In genomic region chr11:77512891-77513810, GRCm38 (mm10) we compare ENCODE assay signal across 8 mouse cellular contexts. TPM values are rescaled to one million over a fixed set of nuclear protein-coding genes. Genes with fewer than 3 reads are reported as not detected.
DNase-seq lines count a peak whose midpoint lies in the region; ATAC-seq and TF ChIP-seq lines count a peak whose summit lies in the region.

No protein-coding gene starts in this region.

- H3K27ac ChIP-seq in cerebellum, adult 2 months (ENCODE audit: insufficient read depth, low read length): no peak overlapping the region
- H3K27ac ChIP-seq in forebrain, postnatal 0 days (ENCODE audit: low read depth, low read length): no peak overlapping the region
- peak overlapping the region; percentile 32; the same call in 1 of the 2 replicates for H3K27ac ChIP-seq in hindbrain, embryonic 12.5 days

- DNase-seq in frontal cortex, postnatal 10 days (ENCODE audit: low spot score in 2 of 2): peak; percentile 59 to 70
- DNase-seq in frontal cortex, postnatal 25 days (ENCODE audit: low spot score in 2 of 2): no peak
- DNase-seq in cerebellum, adult 2 months: peak; percentile 83 to 84
- peak; percentile 84 for DNase-seq in forebrain, postnatal 0 days
- DNase-seq in left cerebral cortex, postnatal 4 days: peak; percentile 88
- DNase-seq in mesoderm, embryonic 11.5 days (ENCODE audit: low read depth, low spot score): peak; percentile 93
- peak; percentile 76 for DNase-seq in spleen, adult 12 weeks (ENCODE audit: low spot score)

- under 1% methylated on average over 66 of the region's 84 CpGs for WGBS in cerebellum, adult 2 months
- 2% methylated on average over 79 of the region's 84 CpGs for WGBS in forebrain, postnatal 0 days
- WGBS in hindbrain, embryonic 12.5 days: under 1% methylated on average over 70 of the region's 84 CpGs

- H3K4me2 ChIP-seq in forebrain, postnatal 0 days (ENCODE audit: low read depth): peak overlapping the region; percentile 96
- peak overlapping the region; percentile 93 for H3K4me2 ChIP-seq in hindbrain, embryonic 12.5 days (replicated peaks)

- H3K4me3 ChIP-seq in cerebellum, adult 2 months (replicated peaks; ENCODE audit: insufficient read depth, low read depth, low read length): peak overlapping the region; percentile 86
- H3K4me3 ChIP-seq in forebrain, postnatal 0 days (ENCODE audit: low read depth, low read length): peak overlapping the region; percentile 58
- peak overlapping the region; percentile 62 for H3K4me3 ChIP-seq in hindbrain, embryonic 12.5 days

- intact Hi-C loops in left cerebral cortex, postnatal 4 days (cut with DNase I): no loop called here

- no peaks in the 10 kb centered on the region for H3K36me3 ChIP-seq in forebrain, postnatal 0 days (ENCODE audit: insufficient read depth)
- no peaks in the 10 kb centered on the region for H3K36me3 ChIP-seq in hindbrain, embryonic 12.5 days

- no peaks in the 10 kb centered on the region for H3K27me3 ChIP-seq in cerebellum, adult 2 months (ENCODE audit: control insufficient read depth, insufficient read depth, low read length)
- no peaks in the 10 kb centered on the region for H3K27me3 ChIP-seq in forebrain, postnatal 0 days (ENCODE audit: insufficient read depth, low read length)
- peaks cover 24% of the 10 kb centered on the region for H3K27me3 ChIP-seq in hindbrain, embryonic 12.5 days

- H3K9ac ChIP-seq in forebrain, postnatal 0 days: peak overlapping the region; percentile 54
- peak overlapping the region; percentile 75 for H3K9ac ChIP-seq in hindbrain, embryonic 12.5 days

- no peak for TF ChIP-seq POLR2A in cerebellum, adult 2 months (IDR thresholded peaks at IDR 0.05; ENCODE audit: borderline replicate concordance, insufficient read depth, low read length)

- no peaks in the 10 kb centered on the region for H3K9me3 ChIP-seq in forebrain, postnatal 0 days (ENCODE audit: low read length)
- no peaks in the 10 kb centered on the region for H3K9me3 ChIP-seq in hindbrain, embryonic 12.5 days (replicated peaks)

- H3K4me1 ChIP-seq in cerebellum, adult 2 months (ENCODE audit: control insufficient read depth, insufficient read depth, low read length): no peaks in the 10 kb centered on the region
- H3K4me1 ChIP-seq in forebrain, postnatal 0 days (ENCODE audit: insufficient read depth): peaks cover 18% of the 10 kb centered on the region
- H3K4me1 ChIP-seq in hindbrain, embryonic 12.5 days: peaks cover 50% of the 10 kb centered on the region

- ATAC-seq in forebrain, postnatal 0 days: peak; percentile 64
- ATAC-seq in hindbrain, embryonic 12.5 days (ENCODE audit: low FRiP score): peak; percentile 60

- no peak for TF ChIP-seq CTCF in cerebellum, adult 2 months (IDR thresholded peaks at IDR 0.05; ENCODE audit: borderline replicate concordance, insufficient read depth, low read depth, low read length)
- no peak for TF ChIP-seq CTCF in forebrain, postnatal 0 days (IDR thresholded peaks at IDR 0.05; ENCODE audit: low read depth)

RNA-seq across cellular contexts. Expression of gene Abhd15, which starts 1.8 kb away (rescaled TPM):
- 0.98 and 1.0 TPM in 2 replicates for polyA plus RNA-seq in cerebellum, adult 2 months (2012; rRNA removed)
- total RNA-seq in forebrain, postnatal 0 days (2014; rRNA removed): 1.6 and 1.9 TPM in 2 replicates
- polyA plus RNA-seq in forebrain, postnatal 0 days (2015; fragmentation: Nextera tagmentation; extraction: Ambion mirVana): 1.1 and 1.5 TPM in 2 replicates
- 3.5 and 4.2 TPM in 2 replicates for polyA plus RNA-seq in hindbrain, embryonic 12.5 days (2016; fragmentation: Nextera tagmentation; extraction: Ambion mirVana)
- under 1 TPM; 0.50 to 0.54 TPM for total RNA-seq in left cerebral cortex, postnatal 4 days (2021)

RNA-seq across cellular contexts. Expression of gene Trp53i13, which starts 2.6 kb away (rescaled TPM):
- 11.6 and 12.8 TPM in 2 replicates for polyA plus RNA-seq in cerebellum, adult 2 months (2012; rRNA removed)
- 7.7 and 12.4 TPM in 2 replicates for total RNA-seq in forebrain, postnatal 0 days (2014; rRNA removed)
- 12.3 and 12.4 TPM in 2 replicates for polyA plus RNA-seq in forebrain, postnatal 0 days (2015; fragmentation: Nextera tagmentation; extraction: Ambion mirVana)
- 29.7 and 32.3 TPM in 2 replicates for polyA plus RNA-seq in hindbrain, embryonic 12.5 days (2016; fragmentation: Nextera tagmentation; extraction: Ambion mirVana)
- total RNA-seq in left cerebral cortex, postnatal 4 days (2021): 1 to 10 TPM; 5.8 TPM

RNA-seq across cellular contexts. Expression of gene Gm10392, which starts 5.8 kb away (rescaled TPM):
- not detected in 2 replicates for polyA plus RNA-seq in cerebellum, adult 2 months (2012; rRNA removed)
- not detected in 2 replicates for total RNA-seq in forebrain, postnatal 0 days (2014; rRNA removed)
- polyA plus RNA-seq in forebrain, postnatal 0 days (2015; fragmentation: Nextera tagmentation; extraction: Ambion mirVana): not detected in 2 replicates
- polyA plus RNA-seq in hindbrain, embryonic 12.5 days (2016; fragmentation: Nextera tagmentation; extraction: Ambion mirVana): 0.14 TPM in 1 of 2 replicates, not detected in the other
- not detected for total RNA-seq in left cerebral cortex, postnatal 4 days (2021)

RNA-seq across cellular contexts. Expression of gene Git1, which starts 19.8 kb away (rescaled TPM):
- 106 and 110 TPM in 2 replicates for polyA plus RNA-seq in cerebellum, adult 2 months (2012; rRNA removed)
- 91.2 and 126 TPM in 2 replicates for total RNA-seq in forebrain, postnatal 0 days (2014; rRNA removed)
- 20.1 and 22.1 TPM in 2 replicates for polyA plus RNA-seq in forebrain, postnatal 0 days (2015; fragmentation: Nextera tagmentation; extraction: Ambion mirVana)
- polyA plus RNA-seq in hindbrain, embryonic 12.5 days (2016; fragmentation: Nextera tagmentation; extraction: Ambion mirVana): 10.9 and 13.4 TPM in 2 replicates
- total RNA-seq in left cerebral cortex, postnatal 4 days (2021): 100 to 1,000 TPM; 150 to 151 TPM

RNA-seq across cellular contexts. Expression of gene Ankrd13b, which starts 23.7 kb away (rescaled TPM):
- polyA plus RNA-seq in cerebellum, adult 2 months (2012; rRNA removed): 106 and 114 TPM in 2 replicates
- 81.7 and 81.9 TPM in 2 replicates for total RNA-seq in forebrain, postnatal 0 days (2014; rRNA removed)
- polyA plus RNA-seq in forebrain, postnatal 0 days (2015; fragmentation: Nextera tagmentation; extraction: Ambion mirVana): 55.4 and 56.8 TPM in 2 replicates
- polyA plus RNA-seq in hindbrain, embryonic 12.5 days (2016; fragmentation: Nextera tagmentation; extraction: Ambion mirVana): 28.3 and 29.2 TPM in 2 replicates
- total RNA-seq in left cerebral cortex, postnatal 4 days (2021): 100 to 1,000 TPM; 216 to 217 TPM

Comparison
In these comparisons a context has a peak if more than half of its experiments do, and no peak if none do; other contexts are left out.
1. DNase-seq: peak in frontal cortex, postnatal 10 days (2 of 2), cerebellum, adult 2 months (2 of 2), forebrain, postnatal 0 days (single experiment), left cerebral cortex, postnatal 4 days (single experiment), mesoderm, embryonic 11.5 days (single experiment) and spleen, adult 12 weeks (single experiment); none in frontal cortex, postnatal 25 days (0 of 2).
2. Peak in every context shown above with its lines, with median percentiles within 50 percentile points of each other: H3K4me3 ChIP-seq.